Mouse (Mus musculus) central nervous system, embryonic 14 days (tissue): ENCODE data around the gene Slc4a10. TPM values are rescaled to one million over a fixed set of nuclear protein-coding genes. Genes with fewer than 3 reads are reported as not detected.

Experiments
- polyA plus RNA-seq: library from polyadenylated mRNA; depleted of rRNA; stranded (reverse); fragments of >200 nt; gene quantifications from 2 replicates; pipeline ENCODE4 v1.2.3, GENCODE M21; 2012; rRNA removed

Gene Slc4a10
- 14.2 and 15.3 TPM in 2 replicates for polyA plus RNA-seq

DNA sequence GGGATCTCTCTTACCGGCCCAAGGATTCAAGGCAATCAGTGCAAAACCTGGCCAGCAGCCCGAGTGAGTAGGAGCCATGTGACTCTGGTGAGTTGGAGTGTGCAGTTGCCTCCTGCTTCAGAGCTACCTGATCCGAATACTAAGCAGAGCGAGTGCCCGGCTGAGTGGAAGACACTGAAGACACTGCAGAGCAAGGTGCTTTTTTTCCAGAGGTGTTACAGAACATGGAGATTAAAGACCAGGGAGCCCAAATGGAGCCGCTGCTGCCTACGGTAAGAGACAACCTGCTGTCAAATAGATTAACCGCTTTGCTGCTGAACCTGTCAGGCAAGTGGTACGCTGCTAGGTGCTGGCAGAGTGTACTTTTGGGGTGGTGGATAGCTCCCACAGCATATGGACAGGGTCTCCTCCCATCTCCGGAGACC lies at the start of gene Slc4a10:
Gene Slc4a10 (plus strand): TSS at position 42 of the 425 bp plus-strand sequence.

Other genes with a start within 250 kb of the Slc4a10 start
- gene Tbr1, start 243.5 kb upstream of the Slc4a10 start, polyA plus RNA-seq, result 35.6 and 71.2 TPM in 2 replicates